Mouse (Mus musculus) CD4-positive, CD25-positive, alpha-beta regulatory T cell, adult 2 months (primary cell): ENCODE measurements around the gene Mfsd4b1.
A peak's percentile ranks its signal among the peaks of the same experiment; 100 is the strongest.

Source experiments
- DNase-seq: peaks from one replicate; pipeline ENCODE4 v3.0.0-alpha.2; 2012; ENCODE audit warnings: low read depth, low spot score

Mfsd4b1 gene

GRCm38 (mm10) chr10:40024554-40025428 lies at the start of gene Mfsd4b1:
Mfsd4b1 (minus strand) TSS chr10:40025268.
- peak; percentile 89 for DNase-seq

GRCm38 (mm10) chr10:40073608-40074007 lies 48.5 kb upstream of the Mfsd4b1 start:
- DNase-seq, result no peak

GRCm38 (mm10) chr10:40070684-40071083 lies 45.6 kb upstream of the Mfsd4b1 start:
- no peak for DNase-seq

- no peak for DNase-seq
These were observed 44.2 kb upstream of the Mfsd4b1 start for GRCm38 (mm10) chr10:40069270-40069669.

DNA sequence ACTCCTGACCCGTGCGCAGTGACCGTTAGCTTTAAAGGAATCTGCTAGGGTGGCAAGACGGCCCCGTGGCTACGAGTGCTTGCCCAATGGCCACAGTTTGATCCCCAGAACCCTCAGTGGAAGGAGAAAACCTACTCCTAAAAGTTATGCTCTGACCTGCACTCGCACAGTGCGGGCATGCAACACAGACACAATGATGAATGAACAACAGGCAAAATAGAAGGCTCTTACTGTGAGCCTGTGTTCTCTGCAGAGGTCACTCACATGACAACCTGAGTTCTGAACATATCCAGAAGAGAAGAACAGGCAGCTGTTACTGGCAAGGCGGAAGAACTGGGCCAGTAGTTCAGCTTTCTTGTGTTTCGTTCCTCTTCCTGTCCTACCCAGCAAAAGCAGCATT lies 43.5 kb upstream of the Mfsd4b1 start:
- no peak for DNase-seq

GRCm38 (mm10) chr10:40067529-40067928 lies 42.5 kb upstream of the Mfsd4b1 start:
- no peak for DNase-seq

DNA sequence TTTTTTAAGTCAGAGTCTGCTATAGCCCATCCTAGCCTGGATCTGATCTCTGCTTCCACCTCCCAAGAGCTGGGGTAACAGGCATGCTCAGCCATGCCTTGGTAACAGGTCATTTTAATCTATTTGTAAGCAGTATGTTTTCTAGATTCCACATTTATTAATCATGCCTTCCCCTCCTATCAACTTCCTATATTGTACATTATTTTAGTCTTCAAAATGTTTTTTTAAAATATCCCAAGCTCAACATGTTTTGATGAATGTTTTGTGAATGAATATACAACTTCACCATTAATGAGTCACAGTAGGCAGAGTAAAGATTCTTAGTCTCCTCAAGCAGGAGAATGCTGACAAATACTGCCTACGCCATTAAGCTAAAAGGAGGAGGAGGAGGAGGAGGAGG lies 42.0 kb upstream of the Mfsd4b1 start:
- DNase-seq, result no peak

DNA sequence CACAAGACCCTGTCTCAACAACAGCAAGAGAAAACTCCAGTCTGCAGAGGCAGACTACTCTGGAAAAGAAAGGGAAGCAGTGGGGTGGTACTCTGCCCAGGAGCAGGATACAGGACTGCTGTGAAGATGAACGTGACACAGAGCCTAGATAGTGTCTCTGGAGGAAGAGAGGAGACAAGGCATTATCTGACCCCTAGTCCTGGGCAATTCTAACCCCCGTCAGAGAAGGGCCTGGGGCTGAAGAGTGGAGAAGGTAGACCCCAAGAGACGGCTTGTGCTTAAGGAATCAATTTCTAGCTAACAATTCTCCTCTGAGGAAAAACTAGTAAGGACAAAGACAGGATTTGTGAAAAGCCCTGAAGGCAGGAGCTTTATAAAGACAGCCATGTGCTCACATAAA lies 40.3 kb upstream of the Mfsd4b1 start:
- DNase-seq, result no peak

- DNase-seq, result no peak
These were observed 38.3 kb upstream of the Mfsd4b1 start for GRCm38 (mm10) chr10:40063291-40063890.

DNA sequence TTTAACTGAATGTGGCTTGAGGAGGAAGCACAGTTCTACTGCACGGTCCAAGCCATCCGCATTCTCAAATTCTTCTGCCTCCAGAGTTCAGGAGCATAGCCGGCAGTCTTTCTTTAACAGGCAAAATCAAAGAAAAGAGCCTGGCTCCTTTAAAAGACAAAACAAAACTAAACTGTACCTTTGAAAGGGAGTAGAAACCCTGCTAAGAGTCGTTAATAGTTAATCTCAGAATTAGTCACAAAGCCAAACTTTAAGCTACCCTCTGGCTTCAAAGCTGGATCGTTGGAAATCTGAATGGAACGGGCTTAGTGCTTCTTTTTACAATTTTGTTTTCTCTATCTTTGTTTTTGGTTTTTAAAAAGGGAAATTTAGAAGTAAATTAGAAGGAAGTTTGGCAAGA lies 37.7 kb upstream of the Mfsd4b1 start:
- DNase-seq, result no peak

- DNase-seq, result no peak
These were observed 36.9 kb upstream of the Mfsd4b1 start for GRCm38 (mm10) chr10:40061926-40062325.

DNA sequence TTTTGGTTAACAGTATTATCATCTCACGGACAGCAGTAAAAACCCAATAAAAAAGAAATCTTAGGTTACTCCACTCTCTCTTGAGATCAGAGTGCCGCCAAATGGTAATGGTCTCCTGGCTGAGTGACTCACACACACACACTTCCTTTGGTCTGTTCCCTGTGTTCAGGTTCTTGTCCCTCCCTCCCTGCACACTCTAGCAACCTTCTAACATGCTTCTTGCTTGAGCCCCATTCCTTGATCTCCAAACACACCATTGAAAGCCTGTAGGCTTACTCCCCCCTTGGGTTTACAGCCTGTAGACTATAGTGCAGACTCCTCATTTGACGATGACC lies 33.7 kb upstream of the Mfsd4b1 start:
- DNase-seq, result no peak

DNA sequence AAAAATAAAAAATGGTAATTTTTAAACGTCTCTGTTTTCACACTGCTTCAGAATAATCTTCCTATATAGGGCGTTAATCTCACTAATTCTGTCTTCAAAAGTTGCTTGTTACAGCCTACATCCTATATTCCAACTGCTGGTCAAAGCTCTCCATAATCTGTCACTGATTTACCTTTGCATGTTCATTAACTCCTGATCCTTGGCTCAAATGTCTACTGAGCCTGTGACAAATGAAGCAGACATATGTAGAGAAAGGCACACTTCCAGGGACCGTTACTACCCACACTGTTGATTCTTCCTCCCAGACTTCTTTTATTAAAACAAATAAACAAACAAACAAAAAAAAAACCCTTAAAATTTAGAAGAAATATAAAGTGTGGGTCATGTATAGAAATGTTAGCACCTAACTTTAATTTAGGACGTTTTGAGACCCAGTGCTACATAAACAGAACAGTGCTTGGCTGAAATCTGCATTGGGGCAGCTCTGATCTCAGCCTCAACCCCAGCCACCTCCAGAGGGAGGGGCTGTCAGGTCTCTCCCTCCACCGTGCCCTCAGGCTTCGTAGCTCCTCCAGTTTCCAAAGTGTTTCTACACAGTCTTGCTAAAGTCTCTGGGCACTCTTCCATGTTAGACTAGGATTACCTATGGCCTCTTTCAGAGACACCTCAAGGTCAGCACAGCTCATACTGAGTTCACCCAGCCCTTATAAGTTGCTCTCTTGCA lies 33.2 kb upstream of the Mfsd4b1 start:
- DNase-seq, result no peak

- no peak for DNase-seq
These were observed 32.5 kb upstream of the Mfsd4b1 start for GRCm38 (mm10) chr10:40057615-40058014.

GRCm38 (mm10) chr10:40054455-40054854 lies 29.4 kb upstream of the Mfsd4b1 start:
- no peak for DNase-seq

GRCm38 (mm10) chr10:40053896-40054295 lies 28.8 kb upstream of the Mfsd4b1 start:
- DNase-seq, result no peak

- DNase-seq, result peak; percentile 74
These were observed 28.3 kb upstream of the Mfsd4b1 start for GRCm38 (mm10) chr10:40053257-40053895.

GRCm38 (mm10) chr10:40051997-40052396 lies 26.9 kb upstream of the Mfsd4b1 start:
- DNase-seq, result no peak

DNA sequence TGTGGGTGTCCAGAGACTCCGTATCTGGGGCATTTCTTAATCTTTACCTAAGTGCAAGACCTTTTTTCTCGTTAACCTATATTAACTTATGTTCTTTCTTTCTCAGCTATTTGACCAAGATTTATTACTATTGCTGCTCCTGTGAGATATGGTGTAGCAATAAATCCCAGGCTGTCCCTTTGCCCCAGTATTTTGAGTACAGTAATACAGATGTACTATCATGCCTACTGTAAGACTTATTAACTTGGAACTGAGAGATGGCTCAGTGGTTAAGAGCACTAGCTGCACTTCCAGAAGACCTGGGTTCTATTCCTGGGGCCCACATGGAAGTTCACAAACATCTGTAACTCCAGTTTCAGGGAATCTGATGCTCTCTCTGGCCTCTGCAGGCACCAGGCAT lies 25.7 kb upstream of the Mfsd4b1 start:
- no peak for DNase-seq

DNA sequence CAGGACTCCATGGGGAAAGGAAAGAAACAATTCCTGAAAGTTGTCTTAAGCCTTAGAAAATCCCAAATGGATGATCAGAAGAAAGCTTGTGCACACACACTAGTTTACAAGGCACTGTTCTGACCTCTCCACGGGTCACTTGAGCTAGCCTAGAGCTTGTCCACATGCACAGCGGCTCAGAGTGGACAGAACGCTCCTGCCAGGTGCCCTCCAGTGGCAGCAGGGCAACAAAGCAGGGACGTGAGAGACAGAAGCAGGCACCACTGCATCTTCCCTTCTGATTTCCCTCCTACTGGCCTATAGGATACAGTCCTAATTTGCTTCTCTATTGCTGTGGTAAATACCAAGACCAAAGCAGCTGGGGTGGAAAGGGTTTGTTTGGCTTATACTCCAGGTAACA lies 16.3 kb upstream of the Mfsd4b1 start:
- DNase-seq, result no peak

- no peak for DNase-seq
These were observed 11.9 kb upstream of the Mfsd4b1 start for GRCm38 (mm10) chr10:40036686-40037560.
